Mouse (Mus musculus) hindbrain, embryonic 16.5 days (tissue): ENCODE results near the gene Dand5. TPM values are rescaled to one million over a fixed set of nuclear protein-coding genes. Genes with fewer than 3 reads are reported as not detected.

Experiments
- ATAC-seq: fragments of 200-750 bp; cut with Nextera tagmentation; 2 replicates; pipeline ENCODE4 v1.8.0; 2017; ENCODE audit warnings: moderate TSS enrichment, moderate library complexity
- H3K27ac ChIP-seq: fragments of 300-500 bp; sonication (generic); 2 replicates; pipeline ENCODE4 v1.5.1; 2014; ENCODE audit warnings: low read depth, mild to moderate bottlenecking, control low read depth, low read length, moderate library complexity
- H3K27me3 ChIP-seq: fragments of 300-500 bp; sonication (generic); replicated peaks from 2 replicates; pipeline ENCODE4 v1.6.1; 2014; ENCODE audit warnings: low read length; ENCODE audit not compliant: control insufficient read depth, insufficient read depth
- H3K36me3 ChIP-seq: fragments of 300-500 bp; sonication (generic); 2 replicates; pipeline ENCODE4 v1.6.1; 2014; ENCODE audit warnings: mild to moderate bottlenecking, low read length, moderate library complexity, mixed read lengths; ENCODE audit not compliant: control insufficient read depth, insufficient read depth
- H3K4me1 ChIP-seq: fragments of 300-500 bp; sonication (generic); 2 replicates; pipeline ENCODE4 v1.6.1; 2014; ENCODE audit warnings: low read depth, low read length; ENCODE audit not compliant: control insufficient read depth, insufficient read depth
- H3K4me2 ChIP-seq: fragments of 300-500 bp; sonication (generic); 2 replicates; pipeline ENCODE4 v1.6.1; 2014; ENCODE audit warnings: mild to moderate bottlenecking, low read length, control low read depth, moderate library complexity
- H3K4me3 ChIP-seq: fragments of 300-500 bp; sonication (generic); 2 replicates; pipeline ENCODE4 v1.5.1; 2014; ENCODE audit warnings: mild to moderate bottlenecking, low read length, control low read depth, moderate library complexity
- H3K9ac ChIP-seq: fragments of 300-500 bp; sonication (generic); 2 replicates; pipeline ENCODE4 v1.6.1; 2014; ENCODE audit warnings: low read depth, mild to moderate bottlenecking, control low read depth, low read length, moderate library complexity
- H3K9me3 ChIP-seq: fragments of 300-500 bp; sonication (generic); 2 replicates; pipeline ENCODE4 v1.6.1; 2014; ENCODE audit warnings: mild to moderate bottlenecking, low read length, moderate library complexity; ENCODE audit not compliant: control insufficient read depth
- WGBS: fragments of 180-500 bp; shearing (Covaris S2); extraction: QIAGEN DNeasy Blood & Tissue Kit; methylation state at CpG from one replicate; pipeline ENCODE4 v1.1.7; 2014; 5-methylcytosine and 5-hydroxymethylcytosine counted together
- polyA plus RNA-seq: library from polyadenylated mRNA; unstranded; fragments of >200 nt; fragmentation: Nextera tagmentation; extraction: Ambion mirVana; gene quantifications from 2 replicates; pipeline ENCODE4 v1.2.1, GENCODE M21; 2015

Dand5 gene
- polyA plus RNA-seq, 1 experiment from 2014 or later: 17.1 TPM

DNA sequence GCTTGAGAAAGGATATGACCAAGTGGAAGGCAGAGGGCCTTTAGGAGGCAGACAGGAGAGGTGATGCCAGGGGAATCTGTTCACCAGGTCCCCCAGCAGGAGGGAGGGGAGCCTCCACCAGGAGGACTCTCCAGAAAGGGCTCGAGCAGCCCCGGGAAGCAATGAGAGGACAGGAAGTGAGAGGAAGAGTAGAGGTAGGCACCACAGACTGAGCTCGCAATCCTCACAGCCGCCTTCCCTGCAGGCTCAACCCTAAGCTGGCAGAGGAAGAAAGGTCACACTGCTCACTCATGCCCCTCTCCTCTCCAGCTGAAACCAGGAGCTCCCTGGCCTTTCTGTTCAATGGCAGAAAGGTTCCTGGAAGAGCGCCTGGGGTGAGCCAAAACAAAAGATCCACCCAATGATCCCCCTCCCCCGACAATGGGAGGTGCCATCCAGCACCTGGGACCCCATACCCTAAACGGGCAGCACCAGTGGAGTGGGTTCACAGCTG lies 47.0 kb downstream of the Dand5 start:
- no peak overlapping the region for H3K4me3 ChIP-seq
- no peaks in the 10 kb centered on the region for H3K9me3 ChIP-seq
- H3K27me3 ChIP-seq: peaks cover 25% of the 10 kb centered on the region
- H3K36me3 ChIP-seq: no peaks in the 10 kb centered on the region
- 7% methylated on average over 7 of the region's 7 CpGs for WGBS
- H3K27ac ChIP-seq: peak overlapping the region; percentile 91
- no peak for ATAC-seq
- H3K4me2 ChIP-seq: peak overlapping the region; percentile 55
- H3K4me1 ChIP-seq: peaks cover 37% of the 10 kb centered on the region
- peak overlapping the region; percentile 20 for H3K9ac ChIP-seq

GRCm38 (mm10) chr8:84775105-84775591 lies 47.5 kb downstream of the Dand5 start:
- Histone ChIP-seq H3K36me3 (no peaks in the 10 kb centered on the region), H3K9me3 (no peaks in the 10 kb centered on the region), H3K4me2 (peak overlapping the region; percentile 55), H3K4me3 (0 out of 2 replicates have a peak overlapping the region, but pooled peaks have one; percentile 4), H3K27me3 (peaks cover 23% of the 10 kb centered on the region), H3K9ac (peak overlapping the region; percentile 20), H3K27ac (peak overlapping the region; percentile 91), H3K4me1 (peaks cover 35% of the 10 kb centered on the region)
- WGBS: 4% methylated on average over 13 of the region's 13 CpGs
- ATAC-seq: no peak

- H3K36me3 ChIP-seq: no peaks in the 10 kb centered on the region
- no peak overlapping the region; the same call in 1 of the 2 replicates for H3K9ac ChIP-seq
- no peaks in the 10 kb centered on the region for H3K9me3 ChIP-seq
- H3K4me3 ChIP-seq: no peak overlapping the region
- H3K27me3 ChIP-seq: peaks cover 21% of the 10 kb centered on the region
- H3K4me2 ChIP-seq: peak overlapping the region; percentile 55
- peak; percentile 71 for ATAC-seq
- peaks cover 35% of the 10 kb centered on the region for H3K4me1 ChIP-seq
- H3K27ac ChIP-seq: peak overlapping the region; percentile 91
- 1% methylated on average over 10 of the region's 10 CpGs for WGBS
Measured at GRCm38 (mm10) chr8:84774473-84774911, 48.1 kb downstream of the Dand5 start.

DNA sequence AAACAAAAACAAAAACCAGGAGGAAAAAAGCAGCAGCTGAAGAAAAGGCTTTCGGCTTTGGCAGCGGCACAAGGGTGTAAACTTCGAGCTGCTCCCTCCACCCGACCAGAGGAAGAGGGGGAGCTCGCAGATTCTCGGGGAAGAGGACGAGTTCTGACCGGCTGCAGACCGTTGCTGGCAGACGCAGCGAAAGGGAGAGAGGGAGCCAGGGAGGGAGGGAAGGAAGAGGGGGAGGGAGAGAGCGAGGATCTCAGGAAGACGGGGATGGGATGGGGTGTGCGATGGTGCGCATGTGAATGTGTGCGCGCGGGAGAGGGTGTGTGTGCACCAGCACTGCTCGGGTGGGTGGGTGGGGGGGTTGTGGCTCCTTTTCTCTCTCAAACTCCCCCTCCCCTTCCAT lies 48.8 kb downstream of the Dand5 start:
- Histone ChIP-seq H3K4me3 (peak overlapping the region; percentile 39), H3K4me1 (peaks cover 30% of the 10 kb centered on the region), H3K4me2 (peak overlapping the region; percentile 55), H3K9ac (peak overlapping the region; percentile 46; the same call in 1 of the 2 replicates), H3K27me3 (peaks cover 19% of the 10 kb centered on the region; the same call in 1 of the 2 replicates), H3K36me3 (no peaks in the 10 kb centered on the region), H3K9me3 (no peaks in the 10 kb centered on the region), H3K27ac (peak overlapping the region; percentile 91)
- ATAC-seq: peak; percentile 90
- 0% methylated on average over 19 of the region's 19 CpGs for whole genome bisulfite sequencing

GRCm38 (mm10) chr8:84773304-84773703 lies 49.3 kb downstream of the Dand5 start:
- Histone ChIP-seq H3K9me3 (no peaks in the 10 kb centered on the region), H3K36me3 (no peaks in the 10 kb centered on the region), H3K9ac (peak overlapping the region; percentile 46; the same call in 1 of the 2 replicates), H3K4me2 (peak overlapping the region; percentile 55), H3K27ac (peak overlapping the region; percentile 91), H3K4me1 (peaks cover 26% of the 10 kb centered on the region), H3K4me3 (peak overlapping the region; percentile 39), H3K27me3 (peaks cover 15% of the 10 kb centered on the region; the same call in 1 of the 2 replicates)
- 2% methylated on average over 9 of the region's 9 CpGs for WGBS
- ATAC-seq: 0 out of 2 replicates have a peak, but pooled peaks have one; percentile 3

DNA sequence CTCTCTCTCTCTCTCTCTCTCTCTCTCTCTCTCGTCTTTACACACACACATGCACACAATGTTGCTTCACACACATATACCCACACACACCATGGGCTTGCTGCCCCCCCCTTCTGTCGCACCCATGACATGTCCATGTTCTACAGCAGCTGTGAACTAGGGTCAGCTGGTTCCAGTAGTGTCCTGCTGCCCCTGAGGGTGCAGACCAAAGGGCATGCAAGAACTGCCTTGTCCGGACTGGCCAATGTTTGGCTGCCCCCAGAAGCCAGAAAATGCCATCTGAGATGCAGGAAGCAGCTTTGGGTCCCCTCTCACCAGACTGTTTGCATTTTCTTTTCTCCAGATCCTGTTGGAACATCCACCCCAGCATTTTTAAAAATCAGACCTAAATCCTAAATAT lies 50.0 kb downstream of the Dand5 start:
- Histone ChIP-seq H3K27ac (peak overlapping the region; percentile 69), H3K9ac (peak overlapping the region; percentile 33), H3K4me1 (peaks cover 25% of the 10 kb centered on the region), H3K9me3 (no peaks in the 10 kb centered on the region), H3K4me3 (peak overlapping the region; percentile 39), H3K4me2 (peak overlapping the region; percentile 55), H3K27me3 (peaks cover 13% of the 10 kb centered on the region; the same call in 1 of the 2 replicates), H3K36me3 (no peaks in the 10 kb centered on the region)
- ATAC-seq: no peak
- WGBS: 2% methylated on average over 3 of the region's 3 CpGs

- 7% methylated on average over 34 of the region's 34 CpGs for WGBS
- H3K4me2 ChIP-seq: peak overlapping the region; percentile 55
- no peaks in the 10 kb centered on the region for H3K36me3 ChIP-seq
- H3K9ac ChIP-seq: peak overlapping the region; percentile 65
- ATAC-seq: no peak
- H3K4me1 ChIP-seq: peaks cover 25% of the 10 kb centered on the region
- no peaks in the 10 kb centered on the region for H3K9me3 ChIP-seq
- peaks cover 9% of the 10 kb centered on the region; the same call in 1 of the 2 replicates for H3K27me3 ChIP-seq
- peak overlapping the region; percentile 39 for H3K4me3 ChIP-seq
- H3K27ac ChIP-seq: peak overlapping the region; percentile 65
Measured at GRCm38 (mm10) chr8:84771941-84772378, 50.7 kb downstream of the Dand5 start.

GRCm38 (mm10) chr8:84771000-84771687 lies 51.5 kb downstream of the Dand5 start:
- H3K4me3 ChIP-seq: peak overlapping the region; percentile 39
- no peak for ATAC-seq
- 32% methylated on average over 5 of the region's 5 CpGs for WGBS
- peak overlapping the region; percentile 55 for H3K4me2 ChIP-seq
- peaks cover 29% of the 10 kb centered on the region for H3K4me1 ChIP-seq
- peak overlapping the region; percentile 65 for H3K9ac ChIP-seq
- peaks cover 8% of the 10 kb centered on the region; the same call in 1 of the 2 replicates for H3K27me3 ChIP-seq
- no peaks in the 10 kb centered on the region for H3K9me3 ChIP-seq
- H3K27ac ChIP-seq: 0 out of 2 replicates have a peak overlapping the region, but pooled peaks have one; percentile 12
- H3K36me3 ChIP-seq: no peaks in the 10 kb centered on the region
